Mouse (Mus musculus): Measurements from ENCODE around the gene Pnkp. TPM values are rescaled to one million over a fixed set of nuclear protein-coding genes. Genes with fewer than 3 reads are reported as not detected.

The Pnkp gene
- polyA plus RNA-seq, 1 experiment from 2014 or later = 27.6 TPM

DNA sequence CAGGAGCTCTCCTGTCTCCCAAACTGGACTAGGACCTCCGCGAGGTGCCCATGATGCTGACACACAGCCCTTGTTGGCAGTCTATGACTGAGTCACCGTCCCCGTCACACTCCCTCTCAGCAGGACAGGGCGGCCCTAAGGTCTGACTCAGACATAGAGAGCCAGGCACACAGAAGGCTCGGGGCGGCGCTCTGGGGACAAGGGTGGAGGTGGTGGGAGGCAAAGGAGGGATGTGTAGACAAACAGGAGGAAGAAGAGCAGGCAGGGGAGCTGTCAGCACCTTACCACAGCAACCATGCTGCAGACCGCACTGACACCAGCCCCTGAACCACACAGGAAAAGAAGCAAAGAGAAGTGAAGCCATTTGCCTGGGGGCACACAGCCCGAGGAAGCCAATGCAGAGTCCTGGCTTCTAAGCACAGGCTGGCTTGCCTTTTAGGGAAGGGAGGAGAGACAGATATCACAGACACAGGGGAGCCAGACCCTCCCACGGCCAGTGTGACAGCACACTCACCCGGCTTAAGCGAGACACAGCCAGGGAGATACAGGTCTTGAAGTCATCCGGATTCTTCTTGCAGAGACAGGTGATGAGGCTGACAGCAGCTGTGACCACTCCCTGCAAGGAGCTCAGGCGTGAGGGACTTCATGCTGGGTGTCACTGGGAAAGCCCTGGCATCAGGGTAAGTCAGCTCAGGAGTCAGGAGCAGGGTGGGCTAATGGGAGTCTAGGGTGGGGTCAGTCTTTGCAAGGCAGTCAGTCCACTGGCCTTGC, 52.0 kb downstream of the Pnkp start:
- no peaks in the 10 kb centered on the region for H3K27me3 ChIP-seq (ENCODE audit: control insufficient read depth, insufficient read depth, low read length)
- WGBS = 91% methylated on average over 15 of the region's 15 CpGs
- H3K9me3 ChIP-seq (ENCODE audit: control insufficient read depth, low read length) = no peaks in the 10 kb centered on the region
- H3K4me1 ChIP-seq (replicated peaks; ENCODE audit: control insufficient read depth, insufficient read depth, low read length) = no peaks in the 10 kb centered on the region
- H3K36me3 ChIP-seq (ENCODE audit: control insufficient read depth, insufficient read depth, low read length) = peaks cover 11% of the 10 kb centered on the region
- H3K27ac ChIP-seq (ENCODE audit: low read depth, low read length) = no peak overlapping the region
- no peak overlapping the region for H3K4me3 ChIP-seq (ENCODE audit: low read depth, low read length)
- DNase-seq (ENCODE audit: low spot score) = no peak
- H3K9ac ChIP-seq (ENCODE audit: low read depth, low read length) = no peak overlapping the region
- no peak for ATAC-seq (ENCODE audit: low FRiP score)
- no peak overlapping the region for H3K4me2 ChIP-seq (replicated peaks; ENCODE audit: low read depth, low read length)

MicroRNAs within 50 kb of the gene (microRNA counts, 519-probe panel; counts per million panel counts)
- not detected for microRNA mmu-miR-707

Other genes starting within 250 kb of the Pnkp start
- 1.9 and 2.3 TPM in 2 replicates for gene Myh14, start 186.3 kb upstream of the Pnkp start, polyA plus RNA-seq (2014; fragmentation: Nextera tagmentation; extraction: Ambion mirVana)
- gene Izumo2, start 148.4 kb upstream of the Pnkp start, polyA plus RNA-seq (2014; fragmentation: Nextera tagmentation; extraction: Ambion mirVana) = not detected in 2 replicates
- gene Vrk3, start 108.7 kb upstream of the Pnkp start, polyA plus RNA-seq (2014; fragmentation: Nextera tagmentation; extraction: Ambion mirVana) = 32.5 and 36.7 TPM in 2 replicates
- gene Zfp473, start 106.1 kb upstream of the Pnkp start, polyA plus RNA-seq (2014; fragmentation: Nextera tagmentation; extraction: Ambion mirVana) = 3.0 and 3.7 TPM in 2 replicates
- 44.2 and 62.3 TPM in 2 replicates for gene Nup62, start 41.1 kb upstream of the Pnkp start, polyA plus RNA-seq (2014; fragmentation: Nextera tagmentation; extraction: Ambion mirVana)
- gene Il4i1, start 40.8 kb upstream of the Pnkp start, polyA plus RNA-seq (2014; fragmentation: Nextera tagmentation; extraction: Ambion mirVana) = 0.60 and 1.7 TPM in 2 replicates
- gene Atf5, start 40.5 kb upstream of the Pnkp start, polyA plus RNA-seq (2014; fragmentation: Nextera tagmentation; extraction: Ambion mirVana) = 1.9 and 2.0 TPM in 2 replicates
- 31.7 and 38.0 TPM in 2 replicates for gene Akt1s1, start 8.1 kb upstream of the Pnkp start, polyA plus RNA-seq (2014; fragmentation: Nextera tagmentation; extraction: Ambion mirVana)
- 60.9 and 65.5 TPM in 2 replicates for gene Tbc1d17, start 8.1 kb upstream of the Pnkp start, polyA plus RNA-seq (2014; fragmentation: Nextera tagmentation; extraction: Ambion mirVana)
- gene Ptov1, start 12.6 kb downstream of the Pnkp start, polyA plus RNA-seq (2014; fragmentation: Nextera tagmentation; extraction: Ambion mirVana) = 314 and 331 TPM in 2 replicates
- 72.7 and 76.2 TPM in 2 replicates for gene Med25, start 35.6 kb downstream of the Pnkp start, polyA plus RNA-seq (2014; fragmentation: Nextera tagmentation; extraction: Ambion mirVana)
- gene Fuz, start 38.9 kb downstream of the Pnkp start, polyA plus RNA-seq (2014; fragmentation: Nextera tagmentation; extraction: Ambion mirVana) = 13.9 and 18.7 TPM in 2 replicates
- 82.7 and 85.0 TPM in 2 replicates for gene Ap2a1, start 72.4 kb downstream of the Pnkp start, polyA plus RNA-seq (2014; fragmentation: Nextera tagmentation; extraction: Ambion mirVana)
- 0.09 and 0.14 TPM in 2 replicates for gene Tsks, start 86.1 kb downstream of the Pnkp start, polyA plus RNA-seq (2014; fragmentation: Nextera tagmentation; extraction: Ambion mirVana)
- gene Cpt1c, start 117.7 kb downstream of the Pnkp start, polyA plus RNA-seq (2014; fragmentation: Nextera tagmentation; extraction: Ambion mirVana) = 23.4 and 23.5 TPM in 2 replicates
- 249 and 259 TPM in 2 replicates for gene Prmt1, start 129.4 kb downstream of the Pnkp start, polyA plus RNA-seq (2014; fragmentation: Nextera tagmentation; extraction: Ambion mirVana)
- 59.6 and 63.9 TPM in 2 replicates for gene Irf3, start 140.5 kb downstream of the Pnkp start, polyA plus RNA-seq (2014; fragmentation: Nextera tagmentation; extraction: Ambion mirVana)
- gene Bcl2l12, start 141.6 kb downstream of the Pnkp start, polyA plus RNA-seq (2014; fragmentation: Nextera tagmentation; extraction: Ambion mirVana) = 54.2 and 56.8 TPM in 2 replicates
- 44.0 and 49.6 TPM in 2 replicates for gene Scaf1, start 159.2 kb downstream of the Pnkp start, polyA plus RNA-seq (2014; fragmentation: Nextera tagmentation; extraction: Ambion mirVana)
- 21.2 and 21.6 TPM in 2 replicates for gene Rras, start 160.8 kb downstream of the Pnkp start, polyA plus RNA-seq (2014; fragmentation: Nextera tagmentation; extraction: Ambion mirVana)
- 13.0 and 16.0 TPM in 2 replicates for gene Prr12, start 195.7 kb downstream of the Pnkp start, polyA plus RNA-seq (2014; fragmentation: Nextera tagmentation; extraction: Ambion mirVana)
- 58.2 and 62.7 TPM in 2 replicates for gene Nosip, start 205.3 kb downstream of the Pnkp start, polyA plus RNA-seq (2014; fragmentation: Nextera tagmentation; extraction: Ambion mirVana)
- 15.7 and 17.1 TPM in 2 replicates for gene Prrg2, start 205.5 kb downstream of the Pnkp start, polyA plus RNA-seq (2014; fragmentation: Nextera tagmentation; extraction: Ambion mirVana)
- gene Rcn3, start 235.1 kb downstream of the Pnkp start, polyA plus RNA-seq (2014; fragmentation: Nextera tagmentation; extraction: Ambion mirVana) = 134 and 149 TPM in 2 replicates
- 12.9 and 13.2 TPM in 2 replicates for gene Fcgrt, start 246.7 kb downstream of the Pnkp start, polyA plus RNA-seq (2014; fragmentation: Nextera tagmentation; extraction: Ambion mirVana)

Measured in hindbrain, embryonic 11.5 days (tissue).